Mouse (Mus musculus) hindbrain, embryonic 13.5 days (tissue): ENCODE measurements around the gene Bloc1s3. TPM values are rescaled to one million over a fixed set of nuclear protein-coding genes. Genes with fewer than 3 reads are reported as not detected.

Experiments used
- ATAC-seq: fragments of 200-750 bp; cut with Nextera tagmentation; 2 replicates; pipeline ENCODE4 v1.8.0; 2017; ENCODE audit warnings: moderate TSS enrichment; ENCODE audit not compliant: low FRiP score
- H3K27ac ChIP-seq: fragments of 300-500 bp; sonication (generic); 2 replicates; pipeline ENCODE4 v1.5.1; 2015; ENCODE audit warnings: inconsistent platforms, mild to moderate bottlenecking, moderate library complexity
- H3K27me3 ChIP-seq: fragments of 300-500 bp; sonication (generic); 2 replicates; pipeline ENCODE4 v1.6.1; 2015; ENCODE audit warnings: mild to moderate bottlenecking, inconsistent platforms
- H3K36me3 ChIP-seq: fragments of 300-500 bp; sonication (generic); 2 replicates; pipeline ENCODE4 v1.6.1; 2015; ENCODE audit warnings: mild to moderate bottlenecking, inconsistent platforms
- H3K4me1 ChIP-seq: fragments of 300-500 bp; sonication (generic); replicated peaks from 2 replicates; pipeline ENCODE4 v1.6.1; 2015; ENCODE audit warnings: inconsistent platforms
- H3K4me2 ChIP-seq: fragments of 300-500 bp; sonication (generic); 2 replicates; pipeline ENCODE4 v1.6.1; 2015; ENCODE audit warnings: inconsistent platforms, mild to moderate bottlenecking, moderate library complexity
- H3K4me3 ChIP-seq: fragments of 300-500 bp; sonication (generic); 2 replicates; pipeline ENCODE4 v1.5.1; 2015; ENCODE audit warnings: mild to moderate bottlenecking, inconsistent platforms
- H3K9ac ChIP-seq: fragments of 300-500 bp; sonication (generic); 2 replicates; pipeline ENCODE4 v1.6.1; 2015; ENCODE audit warnings: mild to moderate bottlenecking, inconsistent platforms
- H3K9me3 ChIP-seq: fragments of 300-500 bp; sonication (generic); 2 replicates; pipeline ENCODE4 v1.6.1; 2016; ENCODE audit warnings: inconsistent platforms
- WGBS: fragments of 180-500 bp; shearing (Covaris S2); methylation state at CpG from one replicate; pipeline ENCODE4 v1.1.7; 2015; 5-methylcytosine and 5-hydroxymethylcytosine counted together
- polyA plus RNA-seq: library from polyadenylated mRNA; unstranded; fragments of >200 nt; fragmentation: Nextera tagmentation; extraction: Ambion mirVana; gene quantifications from 2 replicates; pipeline ENCODE4 v1.2.1, GENCODE M21; 2015

Bloc1s3 gene
- polyA plus RNA-seq = 3.2 and 3.5 TPM in 2 replicates

- no peaks in the 10 kb centered on the region for H3K9me3 ChIP-seq
- WGBS = 0% methylated on average over 56 of the region's 56 CpGs
- no peaks in the 10 kb centered on the region for H3K36me3 ChIP-seq
- peak within 1 kb of the TSS; percentile 88 for H3K4me2 ChIP-seq
- H3K4me3 ChIP-seq = peak within 1 kb of the TSS; percentile 79
- peak within 1 kb of the TSS; percentile 91 for H3K9ac ChIP-seq
- H3K27ac ChIP-seq = peak within 1 kb of the TSS; percentile 88
- ATAC-seq = peak; percentile 95
- no peaks in the 10 kb centered on the region for H3K27me3 ChIP-seq
- peaks cover 30% of the 10 kb centered on the region for H3K4me1 ChIP-seq
Measured at GRCm38 (mm10) chr7:19508150-19508923, at the start of gene Bloc1s3, which contains the start of gene Trappc6a. Bloc1s3 (minus strand) TSS chr7:19508367. Trappc6a (plus strand) TSS chr7:19508395.

- no peak overlapping the region for H3K27ac ChIP-seq
- H3K9me3 ChIP-seq = no peaks in the 10 kb centered on the region
- peaks cover 41% of the 10 kb centered on the region for H3K36me3 ChIP-seq
- no peak overlapping the region for H3K4me2 ChIP-seq
- no peak for ATAC-seq
- peaks cover 73% of the 10 kb centered on the region for H3K4me1 ChIP-seq
- H3K4me3 ChIP-seq = no peak overlapping the region
- WGBS = 94% methylated on average over 2 of the region's 2 CpGs
- H3K9ac ChIP-seq = peak overlapping the region; percentile 36
- no peaks in the 10 kb centered on the region for H3K27me3 ChIP-seq
Measured at GRCm38 (mm10) chr7:19557086-19557485, 48.9 kb upstream of the Bloc1s3 start.

- no peak overlapping the region for H3K27ac ChIP-seq
- no peaks in the 10 kb centered on the region for H3K9me3 ChIP-seq
- 94% methylated on average over 1 of the region's 1 CpGs for WGBS
- H3K27me3 ChIP-seq = no peaks in the 10 kb centered on the region
- H3K4me1 ChIP-seq = peaks cover 56% of the 10 kb centered on the region
- H3K4me2 ChIP-seq = no peak overlapping the region
- no peak overlapping the region for H3K4me3 ChIP-seq
- H3K9ac ChIP-seq = no peak overlapping the region; the same call in 1 of the 2 replicates
- ATAC-seq = no peak
- peaks cover 43% of the 10 kb centered on the region for H3K36me3 ChIP-seq
Measured at GRCm38 (mm10) chr7:19554168-19554567, 46.0 kb upstream of the Bloc1s3 start.

DNA sequence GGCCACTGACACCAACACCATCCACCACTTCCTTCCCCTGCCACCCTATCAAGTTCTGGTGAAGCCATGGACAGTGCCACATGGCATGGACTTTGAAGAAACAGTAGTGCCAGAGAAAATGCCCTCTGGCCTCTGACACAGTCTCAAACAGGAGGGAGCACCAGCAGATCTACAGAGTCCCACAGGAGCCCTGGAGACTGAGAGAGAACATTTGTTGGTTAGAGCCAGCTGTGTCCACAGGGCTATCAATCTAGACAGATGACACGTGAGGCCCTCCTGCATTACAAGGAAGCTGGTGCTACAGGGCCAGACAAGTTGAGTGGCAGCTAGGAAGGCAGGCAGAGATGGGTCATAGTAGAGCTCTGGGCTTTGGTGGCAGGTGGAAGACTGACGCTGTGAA lies 44.3 kb upstream of the Bloc1s3 start:
- 62% methylated on average over 2 of the region's 2 CpGs for WGBS
- no peak for ATAC-seq
- peaks cover 37% of the 10 kb centered on the region for H3K36me3 ChIP-seq
- no peak overlapping the region for H3K9ac ChIP-seq
- H3K9me3 ChIP-seq = no peaks in the 10 kb centered on the region
- no peak overlapping the region for H3K4me2 ChIP-seq
- no peak overlapping the region for H3K27ac ChIP-seq
- peaks cover 47% of the 10 kb centered on the region for H3K4me1 ChIP-seq
- H3K4me3 ChIP-seq = no peak overlapping the region
- no peaks in the 10 kb centered on the region for H3K27me3 ChIP-seq

GRCm38 (mm10) chr7:19551634-19552033 lies 43.5 kb upstream of the Bloc1s3 start:
- peaks cover 44% of the 10 kb centered on the region for H3K4me1 ChIP-seq
- H3K4me3 ChIP-seq = no peak overlapping the region
- WGBS = 86% methylated on average over 5 of the region's 5 CpGs
- no peak overlapping the region for H3K27ac ChIP-seq
- H3K9ac ChIP-seq = no peak overlapping the region
- H3K27me3 ChIP-seq = no peaks in the 10 kb centered on the region
- peaks cover 37% of the 10 kb centered on the region for H3K36me3 ChIP-seq
- ATAC-seq = no peak
- no peaks in the 10 kb centered on the region for H3K9me3 ChIP-seq
- no peak overlapping the region for H3K4me2 ChIP-seq

- ATAC-seq = no peak
- Histone ChIP-seq H3K4me2 (no peak overlapping the region), H3K36me3 (peaks cover 25% of the 10 kb centered on the region), H3K9ac (no peak overlapping the region), H3K27me3 (no peaks in the 10 kb centered on the region), H3K4me1 (peaks cover 51% of the 10 kb centered on the region), H3K4me3 (no peak overlapping the region), H3K9me3 (no peaks in the 10 kb centered on the region), H3K27ac (no peak overlapping the region)
- WGBS = 94% methylated on average over 10 of the region's 10 CpGs
Measured at GRCm38 (mm10) chr7:19549394-19549793, 41.2 kb upstream of the Bloc1s3 start.

DNA sequence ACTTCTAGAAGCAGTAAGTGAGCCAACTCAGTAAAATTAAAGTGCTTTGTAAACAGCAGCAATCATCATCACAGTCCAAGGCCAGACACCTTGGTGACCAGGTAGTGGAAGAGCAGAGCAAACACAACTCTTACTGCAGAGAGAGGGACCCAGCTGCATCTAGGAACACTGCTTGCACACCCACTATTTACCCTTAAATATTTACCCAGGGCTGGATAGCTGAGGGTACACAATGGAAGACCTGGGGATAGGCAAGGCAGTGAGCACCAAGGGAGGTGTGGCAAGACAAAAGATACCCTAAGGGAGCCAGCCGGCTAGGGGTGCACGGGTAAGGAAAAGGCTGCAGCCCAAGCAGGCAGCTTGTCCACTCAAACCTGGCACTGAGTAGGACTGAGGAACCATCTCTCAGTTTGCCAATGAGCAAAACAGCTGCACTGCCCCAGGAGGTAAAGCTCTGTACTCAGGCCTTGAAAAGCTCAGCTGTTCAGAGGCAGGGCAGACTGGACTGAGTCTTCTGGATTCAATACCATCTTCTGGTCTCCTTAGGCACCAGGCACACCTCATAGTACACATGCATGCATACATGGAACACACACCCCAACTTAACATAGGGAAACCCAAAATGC lies 39.3 kb upstream of the Bloc1s3 start:
- Histone ChIP-seq H3K36me3 (peaks cover 6% of the 10 kb centered on the region), H3K27ac (no peak overlapping the region), H3K4me1 (peaks cover 47% of the 10 kb centered on the region), H3K9me3 (no peaks in the 10 kb centered on the region), H3K27me3 (no peaks in the 10 kb centered on the region), H3K4me2 (no peak overlapping the region), H3K9ac (no peak overlapping the region), H3K4me3 (no peak overlapping the region)
- WGBS = 63% methylated on average over 2 of the region's 2 CpGs
- no peak for ATAC-seq

GRCm38 (mm10) chr7:19546007-19546406 lies 37.8 kb upstream of the Bloc1s3 start:
- no peaks in the 10 kb centered on the region for H3K9me3 ChIP-seq
- H3K27me3 ChIP-seq = no peaks in the 10 kb centered on the region
- no peak overlapping the region for H3K27ac ChIP-seq
- H3K9ac ChIP-seq = no peak overlapping the region
- 75% methylated on average over 3 of the region's 3 CpGs for WGBS
- no peaks in the 10 kb centered on the region for H3K36me3 ChIP-seq
- H3K4me3 ChIP-seq = no peak overlapping the region
- H3K4me1 ChIP-seq = peaks cover 58% of the 10 kb centered on the region
- H3K4me2 ChIP-seq = no peak overlapping the region
- no peak for ATAC-seq

DNA sequence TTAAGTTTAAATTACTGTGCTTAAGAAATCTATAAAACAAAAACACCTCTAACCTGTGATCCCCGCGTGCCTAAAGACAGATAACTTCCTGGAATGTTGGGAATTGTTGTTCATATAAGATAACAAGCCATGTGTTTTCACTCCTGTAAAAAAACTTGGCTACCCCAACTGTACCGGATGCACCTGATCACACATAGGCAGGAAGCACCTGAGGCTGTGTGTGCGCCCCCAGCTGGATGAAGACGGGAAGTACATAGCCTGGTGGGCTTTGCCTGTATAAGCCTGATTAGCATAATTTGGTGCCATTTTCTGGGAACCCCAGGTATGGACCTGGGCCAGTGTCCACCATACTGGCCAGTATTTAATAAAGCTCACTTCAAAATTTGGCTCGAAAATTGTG lies 35.4 kb upstream of the Bloc1s3 start:
- 60% methylated on average over 6 of the region's 6 CpGs for WGBS
- Histone ChIP-seq H3K4me2 (no peak overlapping the region), H3K9ac (no peak overlapping the region), H3K27ac (no peak overlapping the region), H3K27me3 (no peaks in the 10 kb centered on the region), H3K36me3 (no peaks in the 10 kb centered on the region), H3K4me1 (peaks cover 55% of the 10 kb centered on the region), H3K4me3 (no peak overlapping the region), H3K9me3 (no peaks in the 10 kb centered on the region)
- ATAC-seq = no peak

DNA sequence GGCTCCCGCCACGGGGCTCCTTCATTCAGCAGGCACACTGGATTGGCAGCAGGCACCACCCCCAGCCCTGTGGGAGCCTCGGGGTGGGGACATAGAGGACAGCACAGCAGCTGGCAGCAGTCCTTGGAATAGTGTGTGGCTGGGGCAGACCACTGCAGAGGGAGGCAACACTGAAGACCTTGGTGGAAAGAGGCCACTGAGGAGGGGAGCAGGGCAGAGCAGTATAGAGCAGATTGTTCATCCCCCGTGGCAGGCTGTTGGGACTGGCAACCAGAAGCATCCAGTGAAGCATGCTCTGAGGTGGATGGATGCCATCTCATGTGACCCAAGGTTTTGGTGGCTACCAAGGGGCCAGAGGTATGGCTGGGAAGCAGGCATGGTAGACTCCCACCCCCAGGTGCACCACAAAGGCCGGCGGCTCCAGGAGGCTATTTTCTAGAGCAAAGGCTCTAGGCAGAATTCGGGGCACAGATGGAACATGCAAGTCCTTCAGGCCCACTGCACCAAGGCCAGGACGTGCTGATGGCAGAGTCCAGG lies 34.1 kb upstream of the Bloc1s3 start:
- H3K9ac ChIP-seq = peak overlapping the region; percentile 20; the same call in 1 of the 2 replicates
- no peak overlapping the region; the same call in 1 of the 2 replicates for H3K4me2 ChIP-seq
- H3K36me3 ChIP-seq = no peaks in the 10 kb centered on the region
- H3K4me3 ChIP-seq = no peak overlapping the region
- no peaks in the 10 kb centered on the region for H3K27me3 ChIP-seq
- 49% methylated on average over 8 of the region's 8 CpGs for WGBS
- no peaks in the 10 kb centered on the region for H3K9me3 ChIP-seq
- H3K4me1 ChIP-seq = peaks cover 50% of the 10 kb centered on the region
- ATAC-seq = peak; percentile 74
- H3K27ac ChIP-seq = peak overlapping the region; percentile 70

- Histone ChIP-seq H3K4me3 (no peak overlapping the region), H3K36me3 (no peaks in the 10 kb centered on the region), H3K27ac (peak overlapping the region; percentile 70), H3K4me2 (no peak overlapping the region; the same call in 1 of the 2 replicates), H3K4me1 (peaks cover 51% of the 10 kb centered on the region), H3K9me3 (no peaks in the 10 kb centered on the region), H3K9ac (peak overlapping the region; percentile 20; the same call in 1 of the 2 replicates), H3K27me3 (no peaks in the 10 kb centered on the region)
- 59% methylated on average over 7 of the region's 7 CpGs for WGBS
- ATAC-seq = peak; percentile 5; the same call in 1 of the 2 replicates
Measured at GRCm38 (mm10) chr7:19541681-19542154, 33.6 kb upstream of the Bloc1s3 start.
